Mouse (Mus musculus) myocyte (in vitro differentiated cells): Measurements from ENCODE around the gene Bnip3.

Experiments
- E2F4 ChIP-seq: IDR thresholded peaks from one replicate; pipeline ENCODE4 v1.6.1; 2011; ENCODE audit warnings: mild to moderate bottlenecking, control low read depth, moderate library complexity; ENCODE audit not compliant: insufficient read depth
- MAX ChIP-seq: IDR thresholded peaks from one replicate; pipeline ENCODE4 v1.6.1; 2011; ENCODE audit warnings: low read depth, mild to moderate bottlenecking, control low read depth
- MYOG ChIP-seq, 3 experiments: IDR thresholded peaks; one replicate each; pipeline ENCODE4 v1.6.1; 2011; ENCODE audit warnings: control low read depth in 2 of 3, low read depth in 2 of 3, mild to moderate bottlenecking in 2 of 3; ENCODE audit not compliant: insufficient read length in 2 of 3, control insufficient read depth in 1 of 3, insufficient read depth in 1 of 3
- POLR2A ChIP-seq: IDR thresholded peaks from one replicate; pipeline ENCODE4 v1.6.1; 2011; ENCODE audit warnings: low read depth, mild to moderate bottlenecking, control low read depth, moderate library complexity; ENCODE audit not compliant: insufficient read length
- TCF12 ChIP-seq: IDR thresholded peaks from one replicate; pipeline ENCODE4 v1.6.1; 2011; ENCODE audit warnings: mild to moderate bottlenecking, control low read depth; ENCODE audit not compliant: poor library complexity, insufficient read depth, severe bottlenecking

DNA sequence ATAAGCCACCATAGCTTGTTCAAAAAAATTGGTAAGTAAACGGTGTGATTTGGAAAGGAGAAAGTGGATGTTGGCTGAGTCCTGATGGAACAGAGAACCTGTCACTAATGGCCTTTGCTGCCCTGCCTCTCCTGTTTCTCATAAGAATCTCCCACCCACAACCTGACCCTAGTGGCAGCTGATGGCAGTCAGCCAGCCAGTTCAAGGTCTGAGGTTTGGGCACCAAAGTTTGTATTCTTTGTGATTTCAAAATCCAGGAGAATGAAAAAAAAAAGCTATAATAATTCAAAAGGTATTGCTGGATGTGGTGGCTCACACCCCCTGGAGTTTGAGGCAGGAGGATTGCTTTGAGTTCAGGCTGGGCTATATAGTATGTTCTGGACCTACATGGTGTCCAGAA lies 33.0 kb upstream of the Bnip3 start:
- TF ChIP-seq POLR2A (no peak), TCF12 (no peak), MAX (no peak), MYOG (IDR thresholded peaks at IDR 0.05; ENCODE audit: control insufficient read depth in 1 of 3, insufficient read depth in 1 of 3, insufficient read length in 2 of 3, low read depth in 2 of 3) (no peak), E2F4 (no peak)
